Mouse (Mus musculus) megakaryocyte, embryonic 14.5 days (primary cell): ENCODE measurements around the gene Gdf1. TPM values are rescaled to one million over a fixed set of nuclear protein-coding genes. Genes with fewer than 3 reads are reported as not detected.
A peak's percentile ranks its signal among the peaks of the same experiment; 100 is the strongest.

Experiments used
- H3K27me3 ChIP-seq: replicated peaks from 2 replicates; pipeline ENCODE3; 2012; ENCODE audit warnings: inconsistent platforms
- H3K36me3 ChIP-seq: replicated peaks from 2 replicates; pipeline ENCODE3; 2012; ENCODE audit warnings: low read length, inconsistent platforms, mixed read lengths
- H3K4me1 ChIP-seq: 2 replicates; pipeline ENCODE4 v1.6.1; 2012; ENCODE audit warnings: inconsistent platforms
- H3K4me3 ChIP-seq: replicated peaks from 2 replicates; pipeline ENCODE3; 2012; ENCODE audit warnings: moderate library complexity, mild to moderate bottlenecking, inconsistent platforms
- H3K9me3 ChIP-seq: 2 replicates; pipeline ENCODE4 v1.6.1; 2012; ENCODE audit warnings: inconsistent platforms
- FLI1 ChIP-seq: IDR thresholded peaks from 2 replicates; pipeline ENCODE4 v1.6.1; 2012; ENCODE audit warnings: low read length, inconsistent platforms, mixed read lengths
- GATA1 ChIP-seq: IDR thresholded peaks from 3 replicates; pipeline ENCODE4 v1.6.1; 2012; ENCODE audit warnings: mixed read lengths, low read length, inconsistent platforms, borderline replicate concordance
- polyA plus RNA-seq: library from polyadenylated mRNA; stranded (reverse); fragments of >175 nt; gene quantifications from 2 replicates; pipeline ENCODE4 v1.2.3, GENCODE M21; 2012; ENCODE audit warnings: low replicate concordance; ENCODE audit not compliant: insufficient read depth

Gene Gdf1
- polyA plus RNA-seq, 1 experiment = 0.26 TPM

GRCm38 (mm10) chr8:70302901-70303300 lies 26.7 kb upstream of the Gdf1 start:
- Histone ChIP-seq H3K27me3 (no peaks in the 10 kb centered on the region), H3K4me1 (peaks cover 57% of the 10 kb centered on the region), H3K9me3 (no peaks in the 10 kb centered on the region), H3K36me3 (peaks cover 70% of the 10 kb centered on the region), H3K4me3 (peak overlapping the region; percentile 99)
- no peak for TF ChIP-seq FLI1
- TF ChIP-seq GATA1 = no peak

GRCm38 (mm10) chr8:70309311-70309710 lies 20.3 kb upstream of the Gdf1 start:
- peaks cover 95% of the 10 kb centered on the region for H3K36me3 ChIP-seq
- H3K9me3 ChIP-seq = no peaks in the 10 kb centered on the region
- H3K4me1 ChIP-seq = peaks cover 35% of the 10 kb centered on the region
- no peaks in the 10 kb centered on the region for H3K27me3 ChIP-seq
- no peak for TF ChIP-seq GATA1
- TF ChIP-seq FLI1 = no peak
- no peak overlapping the region for H3K4me3 ChIP-seq

- peaks cover 36% of the 10 kb centered on the region for H3K27me3 ChIP-seq
- H3K9me3 ChIP-seq = no peaks in the 10 kb centered on the region
- H3K36me3 ChIP-seq = peaks cover 54% of the 10 kb centered on the region
- peaks cover 33% of the 10 kb centered on the region for H3K4me1 ChIP-seq
- no peak overlapping the region for H3K4me3 ChIP-seq
- TF ChIP-seq GATA1 (no peak), FLI1 (no peak)
These were observed 16.2 kb upstream of the Gdf1 start for GRCm38 (mm10) chr8:70313399-70313798.

GRCm38 (mm10) chr8:70315624-70316510 lies 13.8 kb upstream of the Gdf1 start, which contains the start of gene Cers1:
Gene Cers1, plus strand, starts transcription at chr8:70315775.
- Histone ChIP-seq H3K4me3 (peak within 1 kb of the TSS; percentile 92), H3K9me3 (no peaks in the 10 kb centered on the region), H3K36me3 (peaks cover 32% of the 10 kb centered on the region), H3K27me3 (peaks cover 54% of the 10 kb centered on the region), H3K4me1 (peaks cover 32% of the 10 kb centered on the region)
- TF ChIP-seq FLI1 = no peak
- no peak for TF ChIP-seq GATA1

GRCm38 (mm10) chr8:70316511-70317504 lies 12.8 kb upstream of the Gdf1 start:
- Histone ChIP-seq H3K4me1 (peaks cover 35% of the 10 kb centered on the region), H3K4me3 (peak overlapping the region; percentile 92), H3K36me3 (peaks cover 23% of the 10 kb centered on the region), H3K27me3 (peaks cover 60% of the 10 kb centered on the region), H3K9me3 (no peaks in the 10 kb centered on the region)
- TF ChIP-seq FLI1 (no peak), GATA1 (no peak)

GRCm38 (mm10) chr8:70317872-70318271 lies 11.7 kb upstream of the Gdf1 start:
- H3K27me3 ChIP-seq = peaks cover 70% of the 10 kb centered on the region

GRCm38 (mm10) chr8:70323716-70324115 lies 5.9 kb upstream of the Gdf1 start:
- H3K9me3 ChIP-seq = no peaks in the 10 kb centered on the region
- H3K4me1 ChIP-seq = peaks cover 42% of the 10 kb centered on the region
- H3K4me3 ChIP-seq = no peak overlapping the region
- peaks cover 36% of the 10 kb centered on the region for H3K27me3 ChIP-seq
- TF ChIP-seq FLI1 = no peak
- no peak for TF ChIP-seq GATA1
- no peaks in the 10 kb centered on the region for H3K36me3 ChIP-seq

More at GRCm38 (mm10) chr8:70317872-70318271, 11.7 kb upstream of the Gdf1 start:
- Histone ChIP-seq H3K36me3 (peaks cover 13% of the 10 kb centered on the region), H3K9me3 (no peaks in the 10 kb centered on the region), H3K4me1 (peaks cover 38% of the 10 kb centered on the region), H3K4me3 (no peak overlapping the region)
- TF ChIP-seq GATA1 = no peak
- no peak for TF ChIP-seq FLI1

- H3K27me3 ChIP-seq = peaks cover 7% of the 10 kb centered on the region
- H3K9me3 ChIP-seq = peaks cover 8% of the 10 kb centered on the region; the same call in 1 of the 2 replicates
- H3K36me3 ChIP-seq = peaks cover 31% of the 10 kb centered on the region
- H3K4me3 ChIP-seq = peak overlapping the region; percentile 56
- H3K4me1 ChIP-seq = peaks cover 55% of the 10 kb centered on the region
- TF ChIP-seq GATA1 (peak; percentile 34; the same call in 1 of the 3 replicates), FLI1 (no peak)
These were observed 2.1 kb upstream of the Gdf1 start for GRCm38 (mm10) chr8:70327512-70327911.

- Histone ChIP-seq H3K4me3 (no peak overlapping the region), H3K27me3 (no peaks in the 10 kb centered on the region), H3K9me3 (peaks cover 11% of the 10 kb centered on the region; the same call in 1 of the 2 replicates), H3K4me1 (peaks cover 39% of the 10 kb centered on the region), H3K36me3 (peaks cover 57% of the 10 kb centered on the region)
- no peak for TF ChIP-seq GATA1
- no peak for TF ChIP-seq FLI1
These were observed 471 bp downstream of the Gdf1 start for GRCm38 (mm10) chr8:70329835-70330740.
